Mouse (Mus musculus): ENCODE measurements around the gene Ncor2.

- TF ChIP-seq POLR2A (IDR thresholded peaks at IDR 0.05; ENCODE audit: control insufficient read depth in 1 of 2, insufficient read depth in 1 of 2, low read depth in 1 of 2, low read length in 2 of 2, poor library complexity in 1 of 2): no peak
- no peak for TF ChIP-seq POLR2AphosphoS2 (IDR thresholded peaks at IDR 0.05; ENCODE audit: low read length)
- TF ChIP-seq CTCF (IDR thresholded peaks at IDR 0.05 in 2 of 3, conservative IDR thresholded peaks at IDR 0.05 in 1 of 3; ENCODE audit: control insufficient read depth in 1 of 3, insufficient read depth in 1 of 3, low read depth in 2 of 3, low read length in 3 of 3, poor library complexity in 1 of 3, severe bottlenecking in 1 of 3): no peak
- no peak for TF ChIP-seq KAT2A (conservative IDR thresholded peaks at IDR 0.05; ENCODE audit: low read depth, low read length)
- TF ChIP-seq ZC3H11A (IDR thresholded peaks at IDR 0.05; ENCODE audit: low read depth, low read length): no peak
- no peak for TF ChIP-seq EP300 (IDR thresholded peaks at IDR 0.05; ENCODE audit: low read depth in 1 of 2, low read length in 2 of 2)
- no peak for TF ChIP-seq ZNF384 (IDR thresholded peaks at IDR 0.05; ENCODE audit: low read depth, low read length)
- TF ChIP-seq GABPA (IDR thresholded peaks at IDR 0.05; ENCODE audit: low read depth, low read length): no peak
- TF ChIP-seq BHLHE40 (IDR thresholded peaks at IDR 0.05; ENCODE audit: borderline replicate concordance, low read depth, low read length): no peak
- TF ChIP-seq POLR2AphosphoS5 (IDR thresholded peaks at IDR 0.05; ENCODE audit: borderline replicate concordance, low read depth, low read length): no peak
- no peak for TF ChIP-seq HCFC1 (IDR thresholded peaks at IDR 0.05; ENCODE audit: low read depth, low read length)
Measured at GRCm38 (mm10) chr5:125056696-125057554, 122.1 kb downstream of the Ncor2 start.
